Mouse (Mus musculus) E14TG2a.4 (cell line): ENCODE measurements around the gene Srl.
A peak's percentile ranks its signal among the peaks of the same experiment; 100 is the strongest.

Experiments
- CTCF ChIP-seq: conservative IDR thresholded peaks from 2 replicates; pipeline ENCODE4 v1.5.1; 2014; ENCODE audit warnings: low read length
- NANOG ChIP-seq: IDR thresholded peaks from 2 replicates; pipeline ENCODE4 v1.6.1; 2014; ENCODE audit warnings: borderline replicate concordance, low read length, mixed read lengths
- POU5F1 ChIP-seq: IDR thresholded peaks from 2 replicates; pipeline ENCODE4 v1.6.1; 2014; ENCODE audit warnings: low read length, borderline replicate concordance

- TF ChIP-seq CTCF (peak; percentile 94), POU5F1 (no peak), NANOG (no peak)
Observed at GRCm38 (mm10) chr16:4489114-4489624, 52.4 kb downstream of the Srl start.
